9 mouse cellular contexts compared by ENCODE assay signal in the genomic region with DNA sequence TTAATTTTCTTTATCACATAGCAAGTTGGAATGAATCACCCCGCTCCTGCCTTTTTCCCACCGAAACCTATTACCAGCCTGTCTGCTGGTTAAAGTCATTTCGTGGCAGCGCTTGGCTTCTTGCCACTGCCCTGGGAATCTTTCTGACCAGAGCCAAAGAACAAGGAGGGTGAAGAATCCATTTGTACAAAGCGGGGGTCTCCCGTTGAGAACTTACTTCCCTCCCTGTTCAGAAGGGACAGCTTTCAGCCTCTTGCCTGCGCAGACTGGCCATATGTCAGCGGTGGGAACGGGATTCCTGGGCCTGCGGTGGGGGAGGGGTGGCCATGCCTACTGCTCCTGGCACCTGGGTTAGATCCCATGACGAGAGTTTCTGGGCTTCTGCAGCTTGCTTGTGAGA. TPM values are rescaled to one million over a fixed set of nuclear protein-coding genes. Genes with fewer than 3 reads are reported as not detected.
DNase-seq lines count a peak whose midpoint lies in the region; ATAC-seq and TF ChIP-seq lines count a peak whose summit lies in the region.
"Had no signal": no experiment of that assay in that cellular context is flagged by ENCODE, and none has a peak within 500 bp of the region (broad histone marks: within the 10 kb centered on the region; RNA-seq: fewer than 3 reads in every experiment).

No protein-coding gene starts in this region.

- H3K27ac ChIP-seq in forebrain, embryonic 12.5 days: peak overlapping the region; percentile 90

- no peaks in the 10 kb centered on the region for H3K36me3 ChIP-seq in forebrain, embryonic 12.5 days (replicated peaks)

- no peaks in the 10 kb centered on the region for H3K27me3 ChIP-seq in forebrain, embryonic 12.5 days

- DNase-seq in cerebellum, adult 11 months: peak; percentile 66
- DNase-seq in brain, embryonic 14.5 days (ENCODE audit: low read depth): peak; percentile 91
- DNase-seq in mesoderm, embryonic 11.5 days (ENCODE audit: low read depth, low spot score): peak; percentile 60
- DNase-seq in kidney, adult 8-10 months: no peak
- no peak for DNase-seq in thymus, postnatal 4 days

- H3K9ac ChIP-seq in forebrain, embryonic 12.5 days: peak overlapping the region; percentile 29; the same call in 1 of the 2 replicates

- 0 out of 2 replicates have a peak overlapping the region, but pooled peaks have one; percentile 13 for H3K4me3 ChIP-seq in forebrain, embryonic 12.5 days (replicated peaks)

- H3K4me2 ChIP-seq in forebrain, embryonic 12.5 days: peak overlapping the region; percentile 42

- H3K4me1 ChIP-seq in forebrain, embryonic 12.5 days: peaks cover 100% of the 10 kb centered on the region

- TF ChIP-seq POLR2A in brain, embryonic 14.5 days (IDR thresholded peaks at IDR 0.05; ENCODE audit: borderline replicate concordance, extremely low read depth, insufficient read depth, insufficient read length, poor library complexity, severe bottlenecking): no peak

- no peak for TF ChIP-seq CTCF in brain, embryonic 14.5 days (IDR thresholded peaks at IDR 0.05; ENCODE audit: borderline replicate concordance, extremely low read depth, insufficient read depth, insufficient read length)

- no peaks in the 10 kb centered on the region for H3K9me3 ChIP-seq in forebrain, embryonic 12.5 days

- no peak for ATAC-seq in cerebellum, adult (ENCODE audit: insufficient number of reproducible peaks, low FRiP score, low TSS enrichment)
- no peak for ATAC-seq in forebrain, embryonic 12.5 days (ENCODE audit: low FRiP score)
- no peak for ATAC-seq in granulocyte monocyte progenitor cell, adult 5-6 weeks (replicated peaks; ENCODE audit: poor library complexity, severe bottlenecking)

- 18% methylated on average over 11 of the region's 11 CpGs for WGBS in forebrain, embryonic 12.5 days

RNA-seq across cellular contexts. Expression of a gene that starts 21.4 kb away (rescaled TPM):
- 129 and 146 TPM in 2 replicates for polyA plus RNA-seq in brain, embryonic 14.5 days (2012; rRNA removed)
- 43.3 and 48.3 TPM in 2 replicates for polyA plus RNA-seq in forebrain, embryonic 12.5 days (2016; fragmentation: Nextera tagmentation; extraction: Ambion mirVana)
- 12.8 and 19.7 TPM in 2 replicates for total RNA-seq in granulocyte monocyte progenitor cell, adult 5-6 weeks (2014; fragmentation: Nextera tagmentation)
- 16.5 and 18.7 TPM in 2 replicates for total RNA-seq in granulocyte monocyte progenitor cell, adult 5-6 weeks (2017)
- total RNA-seq: gastrocnemius, adult 8-10 months had no signal

RNA-seq across cellular contexts. Expression of a gene that starts 56.0 kb away (rescaled TPM):
- polyA plus RNA-seq in brain, embryonic 14.5 days (2012; rRNA removed): 106 and 129 TPM in 2 replicates
- polyA plus RNA-seq in forebrain, embryonic 12.5 days (2016; fragmentation: Nextera tagmentation; extraction: Ambion mirVana): 232 and 233 TPM in 2 replicates
- total RNA-seq in granulocyte monocyte progenitor cell, adult 5-6 weeks (2014; fragmentation: Nextera tagmentation): 244 and 294 TPM in 2 replicates
- 322 and 356 TPM in 2 replicates for total RNA-seq in granulocyte monocyte progenitor cell, adult 5-6 weeks (2017)

Comparison
In these comparisons a context has a peak if more than half of its experiments do, and no peak if none do; other contexts are left out.
1. DNase-seq: peak in cerebellum, adult 11 months (single experiment), brain, embryonic 14.5 days (single experiment) and mesoderm, embryonic 11.5 days (single experiment); none in kidney, adult 8-10 months (0 of 2) and thymus, postnatal 4 days (single experiment).